Mouse (Mus musculus) neural tube, embryonic 15.5 days (tissue): ENCODE results near the gene Sfxn5. TPM values are rescaled to one million over a fixed set of nuclear protein-coding genes. Genes with fewer than 3 reads are reported as not detected.

Experiments
- ATAC-seq: fragments of 200-750 bp; cut with Nextera tagmentation; 2 replicates; pipeline ENCODE4 v1.8.0; 2017; ENCODE audit warnings: mild to moderate bottlenecking, moderate TSS enrichment, moderate library complexity; ENCODE audit not compliant: low FRiP score
- H3K27ac ChIP-seq: fragments of 300-500 bp; sonication (generic); replicated peaks from 2 replicates; pipeline ENCODE4 v1.5.1; 2015; ENCODE audit warnings: mild to moderate bottlenecking, inconsistent platforms
- H3K27me3 ChIP-seq: fragments of 300-500 bp; sonication (generic); replicated peaks from 2 replicates; pipeline ENCODE4 v1.6.1; 2015; ENCODE audit warnings: inconsistent platforms
- H3K36me3 ChIP-seq: fragments of 300-500 bp; sonication (generic); 2 replicates; pipeline ENCODE4 v1.6.1; 2015; ENCODE audit warnings: inconsistent platforms
- H3K4me1 ChIP-seq: fragments of 300-500 bp; sonication (generic); 2 replicates; pipeline ENCODE4 v1.6.1; 2015; ENCODE audit warnings: inconsistent platforms
- H3K4me2 ChIP-seq: fragments of 300-500 bp; sonication (generic); 2 replicates; pipeline ENCODE4 v1.6.1; 2015; ENCODE audit warnings: inconsistent platforms, mild to moderate bottlenecking, moderate library complexity
- H3K4me3 ChIP-seq: fragments of 300-500 bp; sonication (generic); replicated peaks from 2 replicates; pipeline ENCODE4 v1.5.1; 2015; ENCODE audit warnings: mild to moderate bottlenecking, inconsistent platforms
- H3K9ac ChIP-seq: fragments of 300-500 bp; sonication (generic); replicated peaks from 2 replicates; pipeline ENCODE4 v1.6.1; 2015; ENCODE audit warnings: mild to moderate bottlenecking, inconsistent platforms
- H3K9me3 ChIP-seq: fragments of 300-500 bp; sonication (generic); replicated peaks from 2 replicates; pipeline ENCODE4 v1.6.1; 2016; ENCODE audit warnings: inconsistent platforms
- WGBS: fragments of 180-500 bp; shearing (Covaris S2); methylation state at CpG from one replicate; pipeline ENCODE4 v1.1.7; 2015; ENCODE audit warnings: mixed read lengths; 5-methylcytosine and 5-hydroxymethylcytosine counted together
- polyA plus RNA-seq: library from polyadenylated mRNA; unstranded; fragments of >200 nt; fragmentation: Nextera tagmentation; extraction: Ambion mirVana; gene quantifications from 2 replicates; pipeline ENCODE4 v1.2.1, GENCODE M21; 2015

The Sfxn5 gene
- polyA plus RNA-seq, 1 experiment from 2014 or later, result 39.3 TPM

GRCm38 (mm10) chr6:85193381-85194318 lies 139.6 kb downstream of the Sfxn5 start:
- ATAC-seq, result no peak; the same call in 1 of the 2 replicates
- H3K4me3 ChIP-seq, result 0 out of 2 replicates have a peak overlapping the region, but pooled peaks have one; percentile 6
- peak overlapping the region; percentile 35 for H3K4me2 ChIP-seq

GRCm38 (mm10) chr6:85191751-85192440 lies 141.3 kb downstream of the Sfxn5 start:
- Histone ChIP-seq H3K4me1 (peaks cover 37% of the 10 kb centered on the region), H3K4me2 (no peak overlapping the region), H3K9me3 (no peaks in the 10 kb centered on the region), H3K27me3 (peaks cover 88% of the 10 kb centered on the region), H3K4me3 (no peak overlapping the region), H3K27ac (no peak overlapping the region), H3K36me3 (no peaks in the 10 kb centered on the region), H3K9ac (no peak overlapping the region)
- WGBS, result 10% methylated on average over 9 of the region's 9 CpGs
- ATAC-seq, result no peak

More at GRCm38 (mm10) chr6:85193381-85194318, 139.6 kb downstream of the Sfxn5 start:
- peaks cover 81% of the 10 kb centered on the region for H3K27me3 ChIP-seq
- H3K36me3 ChIP-seq, result no peaks in the 10 kb centered on the region
- peaks cover 20% of the 10 kb centered on the region for H3K4me1 ChIP-seq
- no peak overlapping the region for H3K27ac ChIP-seq
- WGBS, result 4% methylated on average over 29 of the region's 29 CpGs
- H3K9ac ChIP-seq, result no peak overlapping the region
- H3K9me3 ChIP-seq, result no peaks in the 10 kb centered on the region

- Histone ChIP-seq H3K36me3 (no peaks in the 10 kb centered on the region), H3K27me3 (peaks cover 90% of the 10 kb centered on the region), H3K9me3 (no peaks in the 10 kb centered on the region), H3K27ac (no peak overlapping the region), H3K4me2 (peak overlapping the region; percentile 54), H3K4me1 (peaks cover 48% of the 10 kb centered on the region), H3K4me3 (peak overlapping the region; percentile 24), H3K9ac (no peak overlapping the region)
- WGBS, result 2% methylated on average over 13 of the region's 13 CpGs
- no peak for ATAC-seq
These were observed 142.6 kb downstream of the Sfxn5 start for GRCm38 (mm10) chr6:85190671-85191070.

- ATAC-seq, result no peak
- Histone ChIP-seq H3K9ac (no peak overlapping the region), H3K27me3 (peaks cover 92% of the 10 kb centered on the region), H3K36me3 (no peaks in the 10 kb centered on the region), H3K4me2 (peak overlapping the region; percentile 54), H3K9me3 (no peaks in the 10 kb centered on the region), H3K4me1 (peaks cover 48% of the 10 kb centered on the region), H3K27ac (no peak overlapping the region), H3K4me3 (peak overlapping the region; percentile 24)
- WGBS, result under 1% methylated on average over 52 of the region's 52 CpGs
These were observed 143.2 kb downstream of the Sfxn5 start for GRCm38 (mm10) chr6:85189911-85190591.

DNA sequence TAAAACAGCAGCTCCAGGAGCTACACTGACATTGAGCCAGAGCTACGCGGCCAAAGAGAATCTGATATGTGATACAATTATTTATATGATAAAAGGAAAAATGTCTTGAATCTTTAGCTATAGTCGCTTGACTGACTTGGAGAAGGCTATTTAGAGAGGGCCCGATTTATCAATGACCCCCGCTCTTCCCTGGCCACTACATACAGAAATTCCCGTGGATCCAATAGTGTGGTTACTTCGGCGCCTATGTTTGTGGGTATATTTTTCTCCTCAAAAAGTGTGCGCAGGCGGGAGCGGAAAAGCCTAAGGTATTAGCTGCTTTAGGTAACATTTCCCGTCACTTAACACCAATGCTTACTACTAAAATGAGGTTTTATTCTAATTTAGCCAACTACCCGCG lies 143.9 kb downstream of the Sfxn5 start:
- no peak overlapping the region for H3K4me2 ChIP-seq

GRCm38 (mm10) chr6:85188256-85189110 lies 144.7 kb downstream of the Sfxn5 start:
- no peak for ATAC-seq
- H3K4me3 ChIP-seq, result peak overlapping the region; percentile 33
- no peak overlapping the region for H3K27ac ChIP-seq
- peak overlapping the region; percentile 65 for H3K4me2 ChIP-seq
- H3K27me3 ChIP-seq, result peaks cover 88% of the 10 kb centered on the region
- no peaks in the 10 kb centered on the region for H3K36me3 ChIP-seq
- H3K9ac ChIP-seq, result no peak overlapping the region; the same call in 1 of the 2 replicates
- 1% methylated on average over 39 of the region's 39 CpGs for WGBS
- no peaks in the 10 kb centered on the region for H3K9me3 ChIP-seq
- peaks cover 42% of the 10 kb centered on the region for H3K4me1 ChIP-seq

More for the DNA sequence above, 143.9 kb downstream of the Sfxn5 start:
- Histone ChIP-seq H3K9me3 (no peaks in the 10 kb centered on the region), H3K4me3 (peak overlapping the region; percentile 24; the same call in 1 of the 2 replicates), H3K36me3 (no peaks in the 10 kb centered on the region), H3K4me1 (peaks cover 48% of the 10 kb centered on the region), H3K27me3 (peaks cover 89% of the 10 kb centered on the region), H3K27ac (no peak overlapping the region), H3K9ac (no peak overlapping the region)
- ATAC-seq, result no peak
- WGBS, result 4% methylated on average over 14 of the region's 14 CpGs

DNA sequence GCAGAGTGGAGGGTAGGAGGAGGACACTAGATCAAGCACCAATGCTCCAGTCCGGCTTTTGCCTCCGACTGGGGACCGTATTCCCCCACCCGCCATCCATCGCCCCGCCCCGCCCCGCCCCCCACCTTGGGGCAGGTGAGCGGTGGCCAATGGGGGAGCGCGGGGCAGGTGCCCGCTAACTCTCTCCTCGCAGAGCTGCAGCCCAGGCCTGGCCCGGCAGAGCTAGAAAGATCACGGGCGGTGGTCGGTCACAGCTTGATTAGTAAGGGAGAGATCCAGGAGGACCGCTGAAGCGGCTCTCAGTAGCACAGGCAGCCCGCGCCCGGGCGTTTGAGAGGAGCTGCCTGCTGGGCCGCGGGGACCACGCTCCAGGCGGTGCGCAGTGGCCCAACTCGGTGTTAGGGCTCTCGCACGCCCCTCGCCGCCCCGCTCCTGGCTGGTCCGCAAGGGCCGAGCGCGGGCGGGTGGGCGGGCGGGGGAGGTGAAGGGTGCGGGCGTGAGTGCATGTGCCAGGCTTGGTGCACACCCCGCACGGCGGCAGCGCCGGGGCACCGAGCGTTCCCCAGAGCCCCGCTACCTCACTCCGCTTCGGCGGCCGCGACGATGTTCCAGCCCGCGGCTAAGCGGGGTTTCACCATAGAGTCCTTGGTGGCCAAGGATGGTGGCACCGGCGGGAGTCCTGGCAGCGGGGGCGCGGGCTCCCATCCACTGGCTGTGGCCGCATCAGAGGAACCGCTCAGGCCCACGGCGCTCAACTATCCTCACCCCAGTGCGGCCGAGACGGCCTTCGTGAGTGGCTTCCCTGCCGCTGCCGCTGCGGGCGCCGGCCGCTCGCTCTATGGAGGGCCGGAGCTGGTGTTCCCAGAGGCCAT lies 145.6 kb downstream of the Sfxn5 start, which contains the start of gene Emx1:
Gene Emx1 (plus strand): TSS at position 99 of the 872 bp plus-strand sequence.
- H3K4me1 ChIP-seq, result peaks cover 42% of the 10 kb centered on the region
- peaks cover 85% of the 10 kb centered on the region for H3K27me3 ChIP-seq
- H3K9ac ChIP-seq, result peak within 1 kb of the TSS; percentile 10; the same call in 1 of the 2 replicates
- peak; percentile 51; the same call in 1 of the 2 replicates for ATAC-seq
- H3K9me3 ChIP-seq, result no peaks in the 10 kb centered on the region
- no peak within 1 kb of the TSS for H3K27ac ChIP-seq
- no peaks in the 10 kb centered on the region for H3K36me3 ChIP-seq
- under 1% methylated on average over 62 of the region's 81 CpGs for WGBS
- peak within 1 kb of the TSS; percentile 33 for H3K4me3 ChIP-seq
- H3K4me2 ChIP-seq, result peak within 1 kb of the TSS; percentile 65

DNA sequence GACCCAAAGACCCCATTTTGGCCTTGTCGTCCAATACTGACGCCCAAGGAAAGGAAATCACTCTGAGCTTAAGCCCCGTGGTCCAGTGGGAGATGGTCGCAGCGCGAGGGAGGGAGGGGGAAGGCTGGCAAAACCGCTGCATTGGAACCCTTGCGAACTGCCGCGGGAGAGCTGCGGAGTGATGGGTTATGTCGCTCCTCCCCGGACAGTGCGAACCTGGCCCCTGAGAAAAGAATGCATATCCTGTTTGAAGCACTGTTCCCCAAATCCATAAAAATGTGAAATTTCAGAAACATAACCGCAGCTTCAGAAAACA lies 146.5 kb downstream of the Sfxn5 start:
- under 1% methylated on average over 15 of the region's 15 CpGs for WGBS
- no peaks in the 10 kb centered on the region for H3K36me3 ChIP-seq

GRCm38 (mm10) chr6:85186033-85186743 lies 147.0 kb downstream of the Sfxn5 start:
- 1% methylated on average over 33 of the region's 33 CpGs for WGBS
- Histone ChIP-seq H3K4me3 (no peak overlapping the region), H3K9ac (no peak overlapping the region), H3K4me1 (peaks cover 42% of the 10 kb centered on the region), H3K36me3 (no peaks in the 10 kb centered on the region), H3K27ac (no peak overlapping the region), H3K9me3 (no peaks in the 10 kb centered on the region), H3K4me2 (no peak overlapping the region), H3K27me3 (peaks cover 71% of the 10 kb centered on the region)
- no peak for ATAC-seq

More for the DNA sequence above, 146.5 kb downstream of the Sfxn5 start:
- peak overlapping the region; percentile 65; the same call in 1 of the 2 replicates for H3K4me2 ChIP-seq
- ATAC-seq, result no peak
- H3K27me3 ChIP-seq, result peaks cover 76% of the 10 kb centered on the region
- no peak overlapping the region for H3K27ac ChIP-seq
- no peak overlapping the region for H3K9ac ChIP-seq
- peaks cover 42% of the 10 kb centered on the region for H3K4me1 ChIP-seq
- H3K4me3 ChIP-seq, result no peak overlapping the region
- H3K9me3 ChIP-seq, result no peaks in the 10 kb centered on the region
